Mouse (Mus musculus) bone marrow macrophage, adult 2 months (primary cell): ENCODE results near the gene Tes3-ps. TPM values are rescaled to one million over a fixed set of nuclear protein-coding genes. Genes with fewer than 3 reads are reported as not detected.

Experiments
- H3K27ac ChIP-seq: 2 replicates; pipeline ENCODE4 v1.5.1; 2012; ENCODE audit warnings: low read depth, low read length; ENCODE audit not compliant: insufficient read depth
- H3K4me1 ChIP-seq: 2 replicates; pipeline ENCODE4 v1.6.1; 2012; ENCODE audit warnings: low read length; ENCODE audit not compliant: control insufficient read depth, insufficient read depth
- H3K4me3 ChIP-seq: 2 replicates; pipeline ENCODE4 v1.5.1; 2012; ENCODE audit warnings: mild to moderate bottlenecking, low read length, moderate library complexity; ENCODE audit not compliant: insufficient read depth
- CTCF ChIP-seq: IDR thresholded peaks from 2 replicates; pipeline ENCODE4 v1.5.1; 2012; ENCODE audit warnings: low read depth, mild to moderate bottlenecking, low read length, moderate library complexity
- POLR2A ChIP-seq: IDR thresholded peaks from 2 replicates; pipeline ENCODE4 v1.6.1; 2012; ENCODE audit warnings: mild to moderate bottlenecking, low read depth, low read length, borderline replicate concordance
- polyA plus RNA-seq: library from polyadenylated mRNA; stranded (reverse); fragments of >200 nt; gene quantifications from 2 replicates; pipeline ENCODE4 v1.2.4, GENCODE M21; 2012; ENCODE audit not compliant: missing spikeins, insufficient read depth, insufficient read length

Tes3-ps gene
- polyA plus RNA-seq, 1 experiment, result 1.8 TPM

- no peak for TF ChIP-seq POLR2A
- TF ChIP-seq CTCF, result no peak
- Histone ChIP-seq H3K27ac (no peak overlapping the region), H3K4me1 (peaks cover 8% of the 10 kb centered on the region), H3K4me3 (no peak overlapping the region)
Observed at GRCm38 (mm10) chr13:49467585-49467984, 25.5 kb upstream of the Tes3-ps start.

DNA sequence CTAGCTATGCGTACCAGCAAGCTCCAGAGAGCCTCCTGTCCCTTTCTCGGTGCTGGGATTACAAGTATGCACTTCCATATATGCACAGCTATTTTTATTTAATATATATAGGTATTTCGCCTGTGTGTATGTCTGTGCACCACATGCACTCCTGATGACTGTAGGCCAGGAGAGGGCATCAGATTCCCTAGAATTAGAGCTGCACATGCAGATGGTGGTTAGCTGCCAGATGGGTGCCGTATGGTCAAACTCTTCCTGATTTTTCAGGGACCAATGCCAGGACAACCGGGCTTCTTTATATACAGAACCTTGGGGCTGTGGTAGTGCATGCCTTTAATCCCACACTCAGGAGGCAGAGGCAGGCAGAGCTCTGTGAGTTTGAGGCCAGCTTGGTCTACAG, 24.1 kb upstream of the Tes3-ps start:
- no peak for TF ChIP-seq POLR2A
- TF ChIP-seq CTCF, result no peak
- Histone ChIP-seq H3K4me3 (no peak overlapping the region), H3K4me1 (peaks cover 8% of the 10 kb centered on the region), H3K27ac (no peak overlapping the region)

DNA sequence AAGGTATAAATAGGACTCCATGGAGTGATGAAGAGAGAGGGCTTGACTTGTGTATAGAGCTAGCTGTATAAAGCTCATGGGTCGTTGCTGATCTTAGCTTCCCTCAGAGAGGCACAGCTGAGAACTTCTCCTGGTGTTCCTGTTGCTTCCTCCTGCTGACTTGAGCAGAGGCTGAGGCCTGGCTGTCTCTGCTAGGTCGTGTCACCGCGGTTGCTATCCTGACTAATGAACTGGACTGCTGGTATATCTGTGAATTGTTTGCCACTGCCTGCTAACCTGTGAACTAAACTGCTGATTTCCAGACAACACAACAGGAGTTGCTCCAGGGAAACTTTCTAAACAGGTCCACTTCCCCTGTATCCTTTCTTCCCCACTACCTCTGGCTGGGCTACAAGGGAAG, 22.8 kb upstream of the Tes3-ps start:
- TF ChIP-seq CTCF, result no peak
- no peak for TF ChIP-seq POLR2A
- H3K4me3 ChIP-seq, result no peak overlapping the region
- H3K27ac ChIP-seq, result no peak overlapping the region
- H3K4me1 ChIP-seq, result peaks cover 8% of the 10 kb centered on the region

DNA sequence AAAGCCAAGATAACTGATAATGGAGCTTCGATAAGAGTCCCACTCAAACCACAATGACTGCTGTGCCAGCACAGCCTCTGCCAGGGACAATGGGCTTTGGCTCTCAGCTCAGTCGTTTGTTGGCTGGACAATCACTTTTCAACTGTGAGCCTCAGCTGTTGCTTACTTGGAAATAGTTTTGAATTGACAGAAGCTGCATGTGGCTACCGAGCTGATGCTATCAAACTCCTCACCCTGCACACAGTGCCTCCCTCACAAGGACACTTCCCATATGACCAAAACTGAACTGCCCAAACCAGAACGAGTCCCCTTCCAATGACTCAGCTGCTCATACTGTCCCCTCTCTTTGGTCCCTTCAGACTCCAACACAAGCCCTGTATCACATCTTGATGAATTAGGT, 22.3 kb upstream of the Tes3-ps start:
- TF ChIP-seq CTCF (no peak), POLR2A (no peak)
- Histone ChIP-seq H3K27ac (no peak overlapping the region), H3K4me3 (no peak overlapping the region), H3K4me1 (peaks cover 8% of the 10 kb centered on the region)

GRCm38 (mm10) chr13:49471981-49472675, 21.0 kb upstream of the Tes3-ps start:
- H3K27ac ChIP-seq, result no peak overlapping the region
- no peak overlapping the region for H3K4me3 ChIP-seq
- H3K4me1 ChIP-seq, result peaks cover 8% of the 10 kb centered on the region
- TF ChIP-seq POLR2A (no peak), CTCF (no peak)

DNA sequence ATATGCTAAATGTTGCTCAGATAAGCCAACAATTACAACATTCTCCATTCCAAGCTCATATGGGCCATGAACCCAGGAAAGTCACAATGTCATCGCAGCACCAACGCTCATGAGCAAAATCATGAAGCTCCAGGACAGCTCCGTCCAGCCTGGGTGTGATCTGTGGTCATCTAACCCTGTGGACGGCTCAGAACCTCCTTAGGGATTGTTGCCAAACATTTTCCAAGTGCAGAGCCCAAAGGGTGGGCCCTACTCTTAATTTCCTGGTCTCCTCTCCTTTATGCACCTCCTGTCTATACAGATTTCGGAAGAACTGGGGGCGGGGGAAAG, 20.5 kb upstream of the Tes3-ps start:
- H3K4me1 ChIP-seq, result peaks cover 8% of the 10 kb centered on the region
- H3K4me3 ChIP-seq, result no peak overlapping the region
- no peak for TF ChIP-seq CTCF
- TF ChIP-seq POLR2A, result no peak
- H3K27ac ChIP-seq, result no peak overlapping the region

DNA sequence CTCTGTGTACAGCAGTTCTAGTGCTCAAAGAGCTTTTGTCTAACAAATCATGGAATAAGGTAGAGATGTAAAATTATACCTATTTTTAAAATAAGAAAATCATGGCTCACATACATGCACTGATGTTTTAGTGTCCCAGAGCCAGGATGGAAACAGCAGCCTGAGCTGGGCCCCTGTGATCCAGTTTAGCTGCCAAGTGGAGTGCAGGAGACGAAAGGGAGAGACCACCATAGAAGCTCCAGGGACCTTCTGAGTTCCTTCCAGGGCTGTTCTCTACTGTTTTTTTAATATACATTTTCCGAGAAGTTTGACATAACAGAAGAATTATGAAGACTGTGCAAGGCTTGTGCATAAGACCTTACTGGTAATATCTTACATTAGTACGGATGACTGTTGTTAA, 15.2 kb upstream of the Tes3-ps start:
- Histone ChIP-seq H3K4me3 (no peak overlapping the region), H3K4me1 (no peaks in the 10 kb centered on the region), H3K27ac (no peak overlapping the region)
- TF ChIP-seq POLR2A (no peak), CTCF (no peak)

DNA sequence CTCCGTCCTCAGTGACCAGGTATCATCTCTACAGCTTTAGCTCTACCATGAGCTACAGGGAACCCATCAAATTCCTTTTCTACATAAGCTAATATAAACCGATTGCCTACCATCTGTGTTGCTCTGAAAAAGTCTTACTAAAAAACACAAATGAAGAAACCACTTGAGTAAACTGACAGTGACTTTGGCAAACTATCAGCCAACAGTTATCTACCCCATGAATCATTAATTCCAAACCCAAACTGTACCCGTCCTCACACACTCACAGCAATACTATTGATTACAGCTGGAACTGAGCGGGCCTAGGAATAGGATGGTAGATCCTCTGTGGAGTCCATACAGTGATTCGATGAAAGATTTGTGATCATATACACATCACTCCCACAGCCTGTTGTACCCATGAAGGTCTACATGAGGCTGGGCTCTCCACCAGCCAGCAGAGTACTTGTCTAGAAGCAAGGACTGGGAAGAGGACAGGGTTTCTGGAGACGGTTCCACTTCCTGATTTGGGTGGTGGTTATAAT, 14.2 kb upstream of the Tes3-ps start:
- Histone ChIP-seq H3K4me1 (no peaks in the 10 kb centered on the region), H3K27ac (no peak overlapping the region), H3K4me3 (no peak overlapping the region)
- TF ChIP-seq CTCF (no peak), POLR2A (no peak)

DNA sequence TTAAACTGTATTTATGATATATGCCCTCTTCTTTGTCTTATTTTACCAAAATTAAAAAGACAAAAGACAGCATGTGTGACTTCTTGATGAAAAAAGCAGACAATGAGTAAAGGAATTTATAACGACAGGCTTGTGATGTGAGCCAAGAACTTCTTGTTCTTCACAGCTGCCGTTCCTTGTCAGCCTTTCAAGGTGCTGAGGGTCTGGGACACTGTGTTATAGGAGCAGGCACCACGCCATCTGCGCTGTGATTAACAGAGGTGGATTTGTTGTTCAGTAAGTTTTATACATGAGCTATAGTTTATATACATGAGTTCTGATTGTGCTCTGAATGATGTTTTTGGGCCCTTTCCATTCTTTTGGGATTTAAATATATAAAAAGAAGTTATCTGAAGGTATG, 13.7 kb upstream of the Tes3-ps start:
- Histone ChIP-seq H3K4me1 (no peaks in the 10 kb centered on the region), H3K27ac (no peak overlapping the region), H3K4me3 (no peak overlapping the region)
- no peak for TF ChIP-seq CTCF
- TF ChIP-seq POLR2A, result no peak

DNA sequence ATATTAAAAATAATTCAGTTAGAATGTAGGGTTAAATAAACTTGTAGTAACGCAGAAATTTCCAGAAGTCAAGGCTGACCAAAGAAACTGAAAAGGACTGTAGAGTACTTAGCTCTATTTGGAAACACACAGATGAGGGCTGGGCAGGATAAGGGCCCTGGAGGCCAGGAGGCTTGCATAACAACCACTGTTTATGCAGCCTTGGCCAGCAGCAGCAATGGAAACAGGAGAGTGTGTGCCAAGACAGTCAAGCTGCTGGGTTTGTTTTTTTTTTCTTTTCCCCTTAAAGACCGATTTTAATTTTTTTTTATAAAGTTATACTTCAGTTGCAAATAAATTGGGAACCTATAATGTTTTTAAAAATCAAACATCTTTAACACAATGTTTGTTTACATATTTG, 13.1 kb upstream of the Tes3-ps start:
- TF ChIP-seq POLR2A (no peak), CTCF (no peak)
- Histone ChIP-seq H3K4me3 (no peak overlapping the region), H3K4me1 (no peaks in the 10 kb centered on the region), H3K27ac (no peak overlapping the region)
